9 mouse cellular contexts compared by ENCODE assay signal in the genomic region with DNA sequence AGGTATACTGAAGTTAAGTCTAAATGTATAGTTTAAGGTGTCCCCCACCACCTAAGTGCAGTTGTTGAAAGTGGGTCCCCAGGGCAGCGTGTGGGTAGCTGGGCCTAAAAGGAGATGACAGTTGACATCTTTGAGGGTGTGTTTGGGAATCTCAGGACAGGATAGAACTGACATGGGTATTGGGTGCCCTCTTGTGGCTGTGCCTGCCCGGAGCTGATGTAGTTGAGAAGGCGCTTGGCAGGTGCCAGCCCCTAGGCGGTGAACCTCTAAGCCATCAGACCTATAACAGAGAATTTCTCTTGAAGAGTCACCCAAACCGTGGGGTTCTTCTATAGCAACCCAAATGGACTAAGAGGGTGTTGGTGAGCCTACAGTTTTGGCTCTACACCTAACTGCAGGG. TPM values are rescaled to one million over a fixed set of nuclear protein-coding genes. Genes with fewer than 3 reads are reported as not detected.
DNase-seq lines count a peak whose midpoint lies in the region; ATAC-seq and TF ChIP-seq lines count a peak whose summit lies in the region.
"Had no signal": no experiment of that assay in that cellular context is flagged by ENCODE, and none has a peak within 500 bp of the region (broad histone marks: within the 10 kb centered on the region; RNA-seq: fewer than 3 reads in every experiment).

No protein-coding gene starts in this region.

- H3K27ac ChIP-seq in hindbrain, postnatal 0 days = no peak overlapping the region
- H3K27ac ChIP-seq: limb, embryonic 15.5 days had no signal

- TF ChIP-seq CTCF in hindbrain, postnatal 0 days (IDR thresholded peaks at IDR 0.05; ENCODE audit: low read depth) = peak; percentile 92

- 2% methylated on average over 5 of the region's 5 CpGs for WGBS in hindbrain, postnatal 0 days

- no peak overlapping the region for H3K9ac ChIP-seq in hindbrain, postnatal 0 days (replicated peaks; ENCODE audit: low read length)
- H3K9ac ChIP-seq: limb, embryonic 15.5 days had no signal

- no peaks in the 10 kb centered on the region for H3K36me3 ChIP-seq in hindbrain, postnatal 0 days (ENCODE audit: insufficient read depth, low read length)
- H3K36me3 ChIP-seq: limb, embryonic 15.5 days had no signal

- ATAC-seq in hindbrain, postnatal 0 days = peak; percentile 90
- peak; percentile 83 for ATAC-seq in megakaryocyte-erythroid progenitor cell, adult 5-6 weeks (replicated peaks; ENCODE audit: low FRiP score, low TSS enrichment, poor library complexity, severe bottlenecking)

- H3K27me3 ChIP-seq in hindbrain, postnatal 0 days (ENCODE audit: insufficient read depth, low read length) = no peaks in the 10 kb centered on the region
- H3K27me3 ChIP-seq: limb, embryonic 15.5 days had no signal

- peak; percentile 89 for DNase-seq in NIH3T3 (ENCODE audit: low read depth)
- peak; percentile 87 for DNase-seq in cerebellum, adult 9-11 months
- peak; percentile 42 to 73 for DNase-seq in frontal cortex, postnatal 14 days (ENCODE audit: low spot score in 2 of 2)
- DNase-seq in hindbrain, postnatal 0 days (ENCODE audit: low spot score) = peak; percentile 85
- peak; percentile 69 for DNase-seq in left cerebral cortex, adult 11 months (ENCODE audit: low spot score)
- DNase-seq in right cerebral cortex, postnatal 25 days = peak; percentile 62
- peak; percentile 66 to 80 for DNase-seq in urinary bladder, postnatal 36 days (ENCODE audit: low spot score in 2 of 2)

- no peak overlapping the region for H3K4me3 ChIP-seq in hindbrain, postnatal 0 days (ENCODE audit: low read length)
- H3K4me3 ChIP-seq: limb, embryonic 15.5 days had no signal

- H3K4me2 ChIP-seq in hindbrain, postnatal 0 days (ENCODE audit: low read depth, low read length) = no peak overlapping the region
- H3K4me2 ChIP-seq: limb, embryonic 15.5 days had no signal

- no peaks in the 10 kb centered on the region for H3K9me3 ChIP-seq in hindbrain, postnatal 0 days (ENCODE audit: low read length)
- H3K9me3 ChIP-seq: limb, embryonic 15.5 days had no signal

- H3K4me1 ChIP-seq in hindbrain, postnatal 0 days (ENCODE audit: insufficient read depth, low read length) = no peaks in the 10 kb centered on the region
- H3K4me1 ChIP-seq: limb, embryonic 15.5 days had no signal

RNA-seq across cellular contexts. Expression of a gene that starts 6.0 kb away (rescaled TPM):
- 0.22 and 18.2 TPM in 2 replicates for total RNA-seq in hindbrain, postnatal 0 days (2014; rRNA removed)
- 0.63 and 0.88 TPM in 2 replicates for polyA plus RNA-seq in hindbrain, postnatal 0 days (2015; fragmentation: Nextera tagmentation; extraction: Ambion mirVana)
- 0.28 TPM in 1 of 2 replicates, not detected in the other for total RNA-seq in megakaryocyte-erythroid progenitor cell, adult 5-6 weeks (2014; fragmentation: Nextera tagmentation)
- 0.61 TPM in 1 of 2 replicates, not detected in the other for total RNA-seq in megakaryocyte-erythroid progenitor cell, adult 5-6 weeks (2017)

RNA-seq across cellular contexts. Expression of a gene that starts 33.5 kb away (rescaled TPM):
- total RNA-seq in hindbrain, postnatal 0 days (2014; rRNA removed) = 10.5 and 13.8 TPM in 2 replicates
- 14.7 and 15.4 TPM in 2 replicates for polyA plus RNA-seq in hindbrain, postnatal 0 days (2015; fragmentation: Nextera tagmentation; extraction: Ambion mirVana)
- not detected in 2 replicates for total RNA-seq in megakaryocyte-erythroid progenitor cell, adult 5-6 weeks (2014; fragmentation: Nextera tagmentation)
- total RNA-seq in megakaryocyte-erythroid progenitor cell, adult 5-6 weeks (2017) = not detected in 2 replicates
- polyA plus RNA-seq: limb, embryonic 15.5 days had no signal

RNA-seq across cellular contexts. Expression of a gene that starts 41.9 kb away (rescaled TPM):
- 0.47 and 1.7 TPM in 2 replicates for total RNA-seq in hindbrain, postnatal 0 days (2014; rRNA removed)
- 0.60 and 1.4 TPM in 2 replicates for polyA plus RNA-seq in hindbrain, postnatal 0 days (2015; fragmentation: Nextera tagmentation; extraction: Ambion mirVana)
- 0.42 and 0.92 TPM in 2 replicates for total RNA-seq in megakaryocyte-erythroid progenitor cell, adult 5-6 weeks (2014; fragmentation: Nextera tagmentation)
- total RNA-seq in megakaryocyte-erythroid progenitor cell, adult 5-6 weeks (2017) = 0.08 and 0.52 TPM in 2 replicates

RNA-seq across cellular contexts. Expression of a gene that starts 42.0 kb away (rescaled TPM):
- total RNA-seq in hindbrain, postnatal 0 days (2014; rRNA removed) = 5.4 and 9.4 TPM in 2 replicates
- 77.7 and 83.9 TPM in 2 replicates for polyA plus RNA-seq in hindbrain, postnatal 0 days (2015; fragmentation: Nextera tagmentation; extraction: Ambion mirVana)
- 85.2 and 100 TPM in 2 replicates for total RNA-seq in megakaryocyte-erythroid progenitor cell, adult 5-6 weeks (2014; fragmentation: Nextera tagmentation)
- total RNA-seq in megakaryocyte-erythroid progenitor cell, adult 5-6 weeks (2017) = 49.2 and 56.4 TPM in 2 replicates

Comparison
In these comparisons a context has a peak if more than half of its experiments do, and no peak if none do; other contexts are left out.
1. RNA of a gene that starts 33.5 kb away (total RNA-seq): 10.5 to 13.8 TPM in hindbrain, postnatal 0 days; not detected in megakaryocyte-erythroid progenitor cell, adult 5-6 weeks; every median in the first group is over 10 times any median in the second.
2. Peak in every context shown above with its lines, with median percentiles within 50 percentile points of each other: DNase-seq.